Mouse (Mus musculus) B cell, adult (primary cell): Measurements from ENCODE around the gene Nmt1. TPM values are rescaled to one million over a fixed set of nuclear protein-coding genes. Genes with fewer than 3 reads are reported as not detected.

Source experiments
- total RNA-seq: library from RNA; stranded (reverse); gene quantifications from 4 replicates; pipeline ENCODE4 v1.2.4, GENCODE M21; 2023; ENCODE audit not compliant: inconsistent age

The Nmt1 gene
- 58.0 to 62.2 TPM (median 59.9 TPM) in 4 replicates for total RNA-seq

DNA sequence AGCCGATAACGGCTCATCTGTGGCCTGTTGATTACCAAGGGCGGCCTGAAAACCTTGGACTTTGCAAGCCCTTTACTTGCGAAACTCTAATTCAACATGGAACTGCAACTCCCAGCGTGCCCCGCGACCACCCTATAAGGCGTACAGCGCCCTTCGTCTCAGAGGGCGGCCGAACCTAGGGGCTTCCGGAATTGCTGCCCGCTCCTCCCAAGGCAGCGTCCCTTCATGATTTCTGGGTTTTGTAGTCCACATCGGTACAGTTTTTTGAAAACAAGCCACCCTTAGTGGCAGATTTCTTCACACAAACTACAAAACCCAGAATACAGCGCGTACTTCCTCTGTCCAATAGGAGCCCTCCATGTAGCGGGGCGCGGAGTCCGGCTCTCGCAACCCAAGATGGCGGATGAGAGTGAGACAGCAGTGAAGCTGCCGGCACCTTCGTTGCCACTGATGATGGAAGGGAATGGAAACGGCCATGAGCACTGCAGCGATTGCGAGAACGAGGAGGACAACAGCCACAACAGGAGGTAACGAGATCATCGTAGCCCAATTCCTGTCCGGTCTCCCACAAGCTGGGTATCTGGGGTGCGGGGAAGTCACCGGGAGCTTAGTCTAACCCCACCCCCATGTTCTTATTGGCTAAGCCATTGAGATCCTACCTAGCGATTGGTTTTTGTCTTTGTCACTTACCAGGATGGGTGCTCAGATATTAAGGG, at the start of gene Nmt1, which contains the start of gene Dcakd:
Nmt1 (plus strand) TSS at position 15 of the 716 bp plus-strand sequence.
Dcakd (minus strand) TSS at position 158 of the 716 bp plus-strand sequence.

DNA sequence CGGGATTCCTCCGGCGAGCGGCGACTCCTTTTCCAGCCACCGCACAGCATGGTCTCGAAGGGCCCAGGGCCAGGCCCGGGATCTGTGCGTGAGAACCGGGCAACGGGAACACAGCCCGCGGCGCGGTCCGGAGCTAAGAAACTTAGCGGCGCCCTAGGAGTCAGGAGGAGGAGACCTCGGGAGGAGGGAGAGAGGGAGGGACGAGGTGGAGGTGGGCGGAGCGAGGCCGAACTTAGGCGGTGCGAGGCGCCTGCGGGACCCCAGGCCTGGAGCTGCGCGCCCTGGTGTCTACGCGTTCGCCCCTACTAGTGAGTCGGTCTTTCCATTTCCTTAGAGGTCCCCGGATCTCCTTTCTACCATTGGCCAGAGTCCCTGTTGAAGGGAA, 73.5 kb downstream of the Nmt1 start, which contains the start of the genes Plcd3 and Acbd4:
Plcd3 (minus strand) TSS at position 178 of the 385 bp plus-strand sequence.
Acbd4 (plus strand) TSS at position 202 of the 385 bp plus-strand sequence.

DNA sequence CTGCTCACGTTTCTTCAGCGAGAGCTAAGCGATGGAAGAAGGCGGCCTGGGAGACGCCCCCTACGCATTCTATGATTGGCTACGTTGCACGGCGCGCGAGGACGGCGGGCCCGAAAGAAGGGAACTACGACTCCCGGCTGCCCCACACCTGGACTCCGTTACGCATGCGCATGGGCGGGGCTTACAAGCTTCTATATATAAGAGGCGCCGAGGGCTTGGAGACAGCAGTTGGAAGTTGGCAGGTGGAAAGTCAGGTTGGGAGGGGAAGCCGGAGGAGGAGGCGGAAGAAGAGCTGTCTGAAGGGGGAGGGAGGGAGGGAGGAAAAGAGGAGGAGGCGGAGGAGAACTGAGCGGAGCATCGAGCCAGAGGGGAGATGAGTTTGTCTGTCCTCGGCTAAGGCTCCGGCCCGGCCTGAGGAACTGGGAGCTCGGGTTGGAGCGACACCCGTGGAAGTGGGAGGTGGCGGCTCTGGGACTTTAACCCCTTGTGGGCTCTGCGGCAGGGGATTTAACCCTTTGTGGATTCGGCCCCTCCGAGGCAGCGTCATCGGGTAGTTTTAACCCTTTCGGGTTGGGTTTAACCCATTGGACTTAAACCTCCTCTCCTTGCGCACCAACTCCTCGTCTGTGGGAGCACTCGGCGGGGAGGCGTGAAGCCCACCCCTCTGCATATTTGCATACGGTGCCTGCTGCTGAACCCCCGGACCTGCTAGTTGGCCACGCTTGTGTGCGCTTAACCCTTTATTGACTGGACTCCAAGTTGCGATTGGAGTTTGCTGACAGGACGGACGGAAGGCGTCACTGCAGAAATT, 88.2 kb downstream of the Nmt1 start, which contains the start of gene Hexim1:
Hexim1 (plus strand) TSS at position 224 of the 811 bp plus-strand sequence.

Other genes starting within 250 kb of the Nmt1 start
- not detected in 4 replicates for gene Gjc1, start 208.5 kb upstream of the Nmt1 start, total RNA-seq
- gene Higd1b, start 192.3 kb upstream of the Nmt1 start, total RNA-seq = not detected in 4 replicates
- gene Eftud2, start 147.2 kb upstream of the Nmt1 start, total RNA-seq = 130 to 159 TPM (median 135 TPM) in 4 replicates
- 0.26 TPM in 1 of 4 replicates, not detected in the others for gene Ccdc103, start 147.0 kb upstream of the Nmt1 start, total RNA-seq
- not detected in 4 replicates for gene Fam187a, start 143.0 kb upstream of the Nmt1 start, total RNA-seq
- not detected in 4 replicates for gene Gfap, start 127.3 kb upstream of the Nmt1 start, total RNA-seq
- 1.1 to 1.9 TPM (median 1.2 TPM) in 4 replicates for gene Kif18b, start 103.1 kb upstream of the Nmt1 start, total RNA-seq
- not detected in 4 replicates for gene C1ql1, start 81.5 kb upstream of the Nmt1 start, total RNA-seq
- 15.0 to 17.7 TPM (median 15.8 TPM) in 4 replicates for gene Dcakd, start 143 bp downstream of the Nmt1 start, total RNA-seq
- 2.7 to 4.7 TPM (median 3.8 TPM) in 4 replicates for gene Plcd3, start 73.5 kb downstream of the Nmt1 start, total RNA-seq
- 46.6 to 58.5 TPM (median 49.6 TPM) in 4 replicates for gene Acbd4, start 73.5 kb downstream of the Nmt1 start, total RNA-seq
- 55.6 to 59.2 TPM (median 56.1 TPM) in 4 replicates for gene Hexim1, start 88.0 kb downstream of the Nmt1 start, total RNA-seq
- gene Hexim2, start 104.2 kb downstream of the Nmt1 start, total RNA-seq = 3.5 to 7.4 TPM (median 6.4 TPM) in 4 replicates
- gene Fmnl1, start 142.9 kb downstream of the Nmt1 start, total RNA-seq = 368 to 401 TPM (median 386 TPM) in 4 replicates
- gene 1700023F06Rik, start 180.4 kb downstream of the Nmt1 start, total RNA-seq = not detected in 4 replicates
- gene Spata32, start 190.2 kb downstream of the Nmt1 start, total RNA-seq = not detected in 4 replicates
- gene Map3k14, start 239.3 kb downstream of the Nmt1 start, total RNA-seq = 56.0 to 63.2 TPM (median 59.6 TPM) in 4 replicates